Mouse (Mus musculus) heart, embryonic 13.5 days (tissue): Measurements from ENCODE around the gene Tgfb2. TPM values are rescaled to one million over a fixed set of nuclear protein-coding genes. Genes with fewer than 3 reads are reported as not detected.

Experiments used
- ATAC-seq: fragments of 200-750 bp; cut with Nextera tagmentation; 2 replicates; pipeline ENCODE4 v1.8.0; 2017; ENCODE audit warnings: moderate TSS enrichment; ENCODE audit not compliant: insufficient number of reproducible peaks, low FRiP score, low TSS enrichment; ENCODE audit errors: extremely low read depth
- H3K27ac ChIP-seq: fragments of 300-500 bp; sonication (generic); replicated peaks from 2 replicates; pipeline ENCODE4 v1.5.1; 2015; ENCODE audit warnings: moderate library complexity, mild to moderate bottlenecking, inconsistent platforms
- H3K27me3 ChIP-seq: fragments of 300-500 bp; sonication (generic); replicated peaks from 2 replicates; pipeline ENCODE4 v1.6.1; 2015; ENCODE audit warnings: mild to moderate bottlenecking, inconsistent platforms
- H3K36me3 ChIP-seq: fragments of 300-500 bp; sonication (generic); 2 replicates; pipeline ENCODE4 v1.6.1; 2015; ENCODE audit warnings: mild to moderate bottlenecking, inconsistent platforms
- H3K4me1 ChIP-seq: fragments of 300-500 bp; sonication (generic); 2 replicates; pipeline ENCODE4 v1.6.1; 2015; ENCODE audit warnings: inconsistent platforms
- H3K4me2 ChIP-seq: fragments of 300-500 bp; sonication (generic); 2 replicates; pipeline ENCODE4 v1.6.1; 2015; ENCODE audit warnings: inconsistent platforms, mild to moderate bottlenecking, moderate library complexity
- H3K4me3 ChIP-seq: fragments of 300-500 bp; sonication (generic); 2 replicates; pipeline ENCODE4 v1.5.1; 2015; ENCODE audit warnings: moderate library complexity, mild to moderate bottlenecking, inconsistent platforms
- H3K9ac ChIP-seq: fragments of 300-500 bp; sonication (generic); 2 replicates; pipeline ENCODE4 v1.6.1; 2015; ENCODE audit warnings: inconsistent platforms, mild to moderate bottlenecking, moderate library complexity
- H3K9me3 ChIP-seq: fragments of 300-500 bp; sonication (generic); 2 replicates; pipeline ENCODE4 v1.6.1; 2016; ENCODE audit warnings: inconsistent platforms
- WGBS: fragments of 180-500 bp; shearing (Covaris S2); methylation state at CpG from one replicate; pipeline ENCODE4 v1.1.7; 2015; ENCODE audit warnings: mixed read lengths; 5-methylcytosine and 5-hydroxymethylcytosine counted together
- polyA plus RNA-seq: library from polyadenylated mRNA; unstranded; fragments of >200 nt; fragmentation: Nextera tagmentation; extraction: Ambion mirVana; gene quantifications from 2 replicates; pipeline ENCODE4 v1.2.1, GENCODE M21; 2015

The Tgfb2 gene
- polyA plus RNA-seq, 1 experiment from 2014 or later = 63.5 TPM

- WGBS = 53% methylated on average over 2 of the region's 2 CpGs
- H3K4me1 ChIP-seq = peaks cover 56% of the 10 kb centered on the region
- H3K4me3 ChIP-seq = no peak overlapping the region
- H3K9ac ChIP-seq = no peak overlapping the region
- no peaks in the 10 kb centered on the region for H3K36me3 ChIP-seq
- no peak for ATAC-seq
- no peaks in the 10 kb centered on the region for H3K27me3 ChIP-seq
- H3K4me2 ChIP-seq = no peak overlapping the region
- H3K27ac ChIP-seq = peak overlapping the region; percentile 38
- no peaks in the 10 kb centered on the region for H3K9me3 ChIP-seq
Measured at GRCm38 (mm10) chr1:186581114-186581513, 124.7 kb downstream of the Tgfb2 start.

- Histone ChIP-seq H3K9me3 (no peaks in the 10 kb centered on the region), H3K36me3 (no peaks in the 10 kb centered on the region), H3K27ac (no peak overlapping the region), H3K9ac (no peak overlapping the region), H3K4me1 (peaks cover 37% of the 10 kb centered on the region), H3K4me3 (no peak overlapping the region), H3K4me2 (no peak overlapping the region), H3K27me3 (no peaks in the 10 kb centered on the region)
- no peak for ATAC-seq
- 41% methylated on average over 5 of the region's 5 CpGs for WGBS
Measured at GRCm38 (mm10) chr1:186577302-186577701, 128.5 kb downstream of the Tgfb2 start.

- Histone ChIP-seq H3K27ac (no peak overlapping the region), H3K9me3 (no peaks in the 10 kb centered on the region), H3K4me3 (no peak overlapping the region), H3K9ac (no peak overlapping the region), H3K27me3 (no peaks in the 10 kb centered on the region), H3K4me2 (no peak overlapping the region), H3K36me3 (no peaks in the 10 kb centered on the region), H3K4me1 (peaks cover 20% of the 10 kb centered on the region)
- no peak for ATAC-seq
- WGBS = 60% methylated on average over 9 of the region's 9 CpGs
Measured at GRCm38 (mm10) chr1:186575629-186576028, 130.2 kb downstream of the Tgfb2 start.

- H3K9me3 ChIP-seq = no peaks in the 10 kb centered on the region
- H3K4me2 ChIP-seq = no peak overlapping the region
- no peaks in the 10 kb centered on the region for H3K27me3 ChIP-seq
- ATAC-seq = no peak
- H3K9ac ChIP-seq = no peak overlapping the region
- H3K27ac ChIP-seq = no peak overlapping the region
- H3K4me1 ChIP-seq = peaks cover 18% of the 10 kb centered on the region
- no peaks in the 10 kb centered on the region for H3K36me3 ChIP-seq
- WGBS = 64% methylated on average over 7 of the region's 7 CpGs
- H3K4me3 ChIP-seq = no peak overlapping the region
Measured at GRCm38 (mm10) chr1:186575074-186575473, 130.7 kb downstream of the Tgfb2 start.

Other genes with a start within 250 kb of the Tgfb2 start
- gene Rrp15, start 43.4 kb upstream of the Tgfb2 start, polyA plus RNA-seq = 36.7 and 40.8 TPM in 2 replicates